Mouse (Mus musculus) small intestine, adult 2 months (tissue): ENCODE measurements at regions not wholly inside any gene's neighbourhood (a gene's known extent, or its start where the extent isn't known, plus 50 kb on each side); places are given as distances from the start of the nearest gene placed in this dataset.

Experiments used
- CTCF ChIP-seq: fragments of 200-500 bp; IDR thresholded peaks from 2 replicates; pipeline ENCODE4 v1.5.1; 2012; ENCODE audit warnings: low read depth, mild to moderate bottlenecking, control low read depth, inconsistent platforms, low read length, moderate library complexity, mixed read lengths; ENCODE audit not compliant: insufficient replicate concordance, insufficient read length; ENCODE audit errors: extremely low read depth
- POLR2A ChIP-seq: fragments of 200-500 bp; IDR thresholded peaks from 2 replicates; pipeline ENCODE4 v1.6.1; 2012; ENCODE audit warnings: low read depth, mild to moderate bottlenecking, control low read depth, inconsistent platforms, low read length, moderate library complexity

- TF ChIP-seq CTCF (no peak), POLR2A (no peak)
Measured at GRCm38 (mm10) chr1:95468095-95468494, 154.7 kb downstream of the Fam174a start.
